30 mouse cellular contexts compared by ENCODE assay signal in genomic region chr2:152339631-152340179, GRCm38 (mm10). TPM values are rescaled to one million over a fixed set of nuclear protein-coding genes. Genes with fewer than 3 reads are reported as not detected.
A peak's percentile ranks its signal among the peaks of the same experiment; 100 is the strongest.
DNase-seq lines count a peak whose midpoint lies in the region; ATAC-seq and TF ChIP-seq lines count a peak whose summit lies in the region.
"Had no signal": no experiment of that assay in that cellular context is flagged by ENCODE, and none has a peak within 500 bp of the region (broad histone marks: within the 10 kb centered on the region; RNA-seq: fewer than 3 reads in every experiment).

No protein-coding gene starts in this region.

- H3K4me3 ChIP-seq in stomach, postnatal 0 days (ENCODE audit: low read depth, low read length), result no peak overlapping the region
- no peak overlapping the region for H3K4me3 ChIP-seq in heart, adult 2 months
- H3K4me3 ChIP-seq: embryonic facial prominence, embryonic 10.5 days; forebrain, embryonic 10.5 days; hindbrain, embryonic 15.5 days; intestine, embryonic 15.5 days; layer of hippocampus, adult 2 months; liver, embryonic 13.5 days; midbrain, embryonic 12.5 days; neural tube, embryonic 12.5 days had no signal

- H3K27me3 ChIP-seq in stomach, postnatal 0 days (ENCODE audit: control insufficient read depth, insufficient read depth, low read length), result no peaks in the 10 kb centered on the region
- H3K27me3 ChIP-seq in heart, adult 2 months (ENCODE audit: control insufficient read depth, insufficient read depth, low read length), result no peaks in the 10 kb centered on the region
- H3K27me3 ChIP-seq: hindbrain, embryonic 15.5 days; neural tube, embryonic 12.5 days had no signal

- no peak overlapping the region for H3K4me2 ChIP-seq in stomach, postnatal 0 days (replicated peaks; ENCODE audit: low read depth)
- H3K4me2 ChIP-seq: hindbrain, embryonic 15.5 days; intestine, embryonic 15.5 days; liver, embryonic 13.5 days; midbrain, embryonic 12.5 days; neural tube, embryonic 12.5 days had no signal

- ATAC-seq in stomach, postnatal 0 days (ENCODE audit: low FRiP score, low TSS enrichment), result no peak
- ATAC-seq: forebrain, postnatal 0 days; intestine, embryonic 15.5 days had no signal

- no peak for TF ChIP-seq EP300 in stomach, postnatal 0 days (optimal IDR thresholded peaks at IDR 0.05)
- TF ChIP-seq EP300 in heart, adult 2 months (IDR thresholded peaks at IDR 0.05; ENCODE audit: insufficient read depth, low read depth, low read length), result no peak

- no peak for TF ChIP-seq POLR2A in heart, adult 2 months (IDR thresholded peaks at IDR 0.05; ENCODE audit: insufficient read depth, low read depth, low read length)

- H3K36me3 ChIP-seq in stomach, postnatal 0 days (ENCODE audit: control insufficient read depth, insufficient read depth, low read length), result no peaks in the 10 kb centered on the region
- H3K36me3 ChIP-seq in heart, adult 2 months (ENCODE audit: control insufficient read depth, insufficient read depth, low read length), result no peaks in the 10 kb centered on the region
- H3K36me3 ChIP-seq: embryonic facial prominence, embryonic 10.5 days; forebrain, embryonic 10.5 days; hindbrain, embryonic 15.5 days; intestine, embryonic 15.5 days; liver, embryonic 13.5 days; midbrain, embryonic 12.5 days; neural tube, embryonic 12.5 days had no signal

- H3K9me3 ChIP-seq in stomach, postnatal 0 days (ENCODE audit: control insufficient read depth, low read length), result no peaks in the 10 kb centered on the region
- H3K9me3 ChIP-seq: embryonic facial prominence, embryonic 10.5 days; forebrain, embryonic 10.5 days; G1E; hindbrain, embryonic 15.5 days; intestine, embryonic 15.5 days; liver, embryonic 13.5 days; midbrain, embryonic 12.5 days; neural tube, embryonic 12.5 days had no signal

- WGBS in stomach, postnatal 0 days, result 89% methylated on average over 22 of the region's 22 CpGs
- 92% methylated on average over 22 of the region's 22 CpGs for WGBS in heart, adult 2 months

- intact Hi-C loops in heart, adult 2 months (cut with DNase I), result no loop called here

- peak; percentile 56 for DNase-seq in cerebellum, adult 11 months
- DNase-seq in cerebellum, postnatal 4 days (ENCODE audit: low spot score in 2 of 2), result no peak
- DNase-seq in ES-CJ7 (ENCODE audit: low read depth, low spot score), result peak; percentile 35
- DNase-seq in cerebellum, adult 18-20 months, result peak; percentile 47 to 72
- DNase-seq in cerebellum, postnatal 14 days, result peak; percentile 63 to 68
- DNase-seq in stomach, postnatal 0 days (ENCODE audit: low spot score), result no peak
- no peak for DNase-seq in frontal cortex, postnatal 25 days (ENCODE audit: low spot score in 2 of 2)
- no peak for DNase-seq in heart, adult 2 months
- DNase-seq: adrenal gland, postnatal 36 days; forebrain, postnatal 0 days; gastrocnemius, postnatal 36 days; heart, postnatal 4 days; kidney, adult 9 months; kidney, postnatal 14 days; layer of hippocampus, postnatal 36 days; liver, embryonic 13.5 days; lung, adult 2 months; lung, postnatal 14 days; thymus, postnatal 25 days had no signal

- H3K79me2 ChIP-seq in heart, adult 2 months (replicated peaks; ENCODE audit: control insufficient read depth, insufficient read depth, low read length), result no peaks in the 10 kb centered on the region

- no peak for TF ChIP-seq CTCF in stomach, postnatal 0 days (IDR thresholded peaks at IDR 0.05; ENCODE audit: low read depth)
- no peak for TF ChIP-seq CTCF in heart, adult 2 months (IDR thresholded peaks at IDR 0.05)

- no peak overlapping the region for H3K9ac ChIP-seq in stomach, postnatal 0 days (ENCODE audit: low read length)
- no peak overlapping the region for H3K9ac ChIP-seq in heart, adult 2 months (ENCODE audit: low read depth, low read length)
- H3K9ac ChIP-seq: forebrain, postnatal 0 days; hindbrain, embryonic 15.5 days; intestine, embryonic 15.5 days; liver, embryonic 13.5 days; midbrain, embryonic 12.5 days; neural tube, embryonic 12.5 days had no signal

- H3K27ac ChIP-seq in stomach, postnatal 0 days (replicated peaks), result no peak overlapping the region
- H3K27ac ChIP-seq in heart, adult 2 months, result no peak overlapping the region
- H3K27ac ChIP-seq: embryonic facial prominence, embryonic 10.5 days; forebrain, embryonic 10.5 days; hindbrain, embryonic 15.5 days; intestine, embryonic 15.5 days; layer of hippocampus, adult 2 months; liver, embryonic 13.5 days; midbrain, embryonic 12.5 days; neural tube, embryonic 12.5 days had no signal

- H3K4me1 ChIP-seq in stomach, postnatal 0 days (replicated peaks; ENCODE audit: control insufficient read depth, insufficient read depth), result no peaks in the 10 kb centered on the region; the same call in 1 of the 2 replicates
- H3K4me1 ChIP-seq in heart, adult 2 months (ENCODE audit: control insufficient read depth, insufficient read depth, low read length), result peaks cover 2% of the 10 kb centered on the region; the same call in 1 of the 2 replicates

RNA-seq across cellular contexts. Expression of gene Trib3, which starts 4.1 kb away (rescaled TPM):
- 2.9 and 3.9 TPM in 2 replicates for polyA plus RNA-seq in stomach, postnatal 0 days (2015; fragmentation: Nextera tagmentation; extraction: Ambion mirVana)
- 1 to 10 TPM; 2.4 to 3.6 TPM for total RNA-seq in heart, adult 2 months (2021)
- polyA plus RNA-seq in heart, adult 2 months (2012; rRNA removed), result 2.3 and 3.3 TPM in 2 replicates
- total RNA-seq: megakaryocyte progenitor cell, adult 5-6 weeks had no signal

RNA-seq across cellular contexts. Expression of gene Rbck1, which starts 7.3 kb away (rescaled TPM):
- 49.8 and 53.6 TPM in 2 replicates for polyA plus RNA-seq in stomach, postnatal 0 days (2015; fragmentation: Nextera tagmentation; extraction: Ambion mirVana)
- total RNA-seq in heart, adult 2 months (2021), result 10 to 100 TPM; 44.3 to 45.2 TPM
- polyA plus RNA-seq in heart, adult 2 months (2012; rRNA removed), result 107 and 128 TPM in 2 replicates

RNA-seq across cellular contexts. Expression of gene Nrsn2, which starts 36.7 kb away (rescaled TPM):
- polyA plus RNA-seq in stomach, postnatal 0 days (2015; fragmentation: Nextera tagmentation; extraction: Ambion mirVana), result 1.1 and 1.5 TPM in 2 replicates
- not detected for total RNA-seq in heart, adult 2 months (2021)
- polyA plus RNA-seq in heart, adult 2 months (2012; rRNA removed), result 0.31 TPM in 1 of 2 replicates, not detected in the other
- total RNA-seq: G1E; gastrocnemius, adult 18-20 months; gastrocnemius, postnatal 36 days; heart, postnatal 4 days; megakaryocyte progenitor cell, adult 5-6 weeks had no signal
- polyA plus RNA-seq: G1E; lung, adult 2 months; spleen, adult 2 months had no signal

RNA-seq across cellular contexts. Expression of gene Tbc1d20, which starts 46.1 kb away (rescaled TPM):
- 22.6 and 24.8 TPM in 2 replicates for polyA plus RNA-seq in stomach, postnatal 0 days (2015; fragmentation: Nextera tagmentation; extraction: Ambion mirVana)
- total RNA-seq in heart, adult 2 months (2021), result 10 to 100 TPM; 39.0 to 46.5 TPM
- polyA plus RNA-seq in heart, adult 2 months (2012; rRNA removed), result 43.1 and 60.1 TPM in 2 replicates

RNA-seq across cellular contexts. Expression of gene Sox12, which starts 58.2 kb away (rescaled TPM):
- 2.7 and 3.0 TPM in 2 replicates for polyA plus RNA-seq in stomach, postnatal 0 days (2015; fragmentation: Nextera tagmentation; extraction: Ambion mirVana)
- total RNA-seq in heart, adult 2 months (2021), result 1 to 10 TPM; 6.9 to 8.3 TPM
- polyA plus RNA-seq in heart, adult 2 months (2012; rRNA removed), result 7.6 and 8.8 TPM in 2 replicates

Comparison
In these comparisons a context has a peak if more than half of its experiments do, and no peak if none do; other contexts are left out.
1. DNase-seq: peak in cerebellum, adult 11 months (single experiment), ES-CJ7 (single experiment), cerebellum, adult 18-20 months (2 of 2) and cerebellum, postnatal 14 days (2 of 2); none in cerebellum, postnatal 4 days (0 of 2), stomach, postnatal 0 days (single experiment), frontal cortex, postnatal 25 days (0 of 2) and heart, adult 2 months (0 of 2).